Mouse (Mus musculus): ENCODE results near the gene Grcc10.

Gene Grcc10

DNA sequence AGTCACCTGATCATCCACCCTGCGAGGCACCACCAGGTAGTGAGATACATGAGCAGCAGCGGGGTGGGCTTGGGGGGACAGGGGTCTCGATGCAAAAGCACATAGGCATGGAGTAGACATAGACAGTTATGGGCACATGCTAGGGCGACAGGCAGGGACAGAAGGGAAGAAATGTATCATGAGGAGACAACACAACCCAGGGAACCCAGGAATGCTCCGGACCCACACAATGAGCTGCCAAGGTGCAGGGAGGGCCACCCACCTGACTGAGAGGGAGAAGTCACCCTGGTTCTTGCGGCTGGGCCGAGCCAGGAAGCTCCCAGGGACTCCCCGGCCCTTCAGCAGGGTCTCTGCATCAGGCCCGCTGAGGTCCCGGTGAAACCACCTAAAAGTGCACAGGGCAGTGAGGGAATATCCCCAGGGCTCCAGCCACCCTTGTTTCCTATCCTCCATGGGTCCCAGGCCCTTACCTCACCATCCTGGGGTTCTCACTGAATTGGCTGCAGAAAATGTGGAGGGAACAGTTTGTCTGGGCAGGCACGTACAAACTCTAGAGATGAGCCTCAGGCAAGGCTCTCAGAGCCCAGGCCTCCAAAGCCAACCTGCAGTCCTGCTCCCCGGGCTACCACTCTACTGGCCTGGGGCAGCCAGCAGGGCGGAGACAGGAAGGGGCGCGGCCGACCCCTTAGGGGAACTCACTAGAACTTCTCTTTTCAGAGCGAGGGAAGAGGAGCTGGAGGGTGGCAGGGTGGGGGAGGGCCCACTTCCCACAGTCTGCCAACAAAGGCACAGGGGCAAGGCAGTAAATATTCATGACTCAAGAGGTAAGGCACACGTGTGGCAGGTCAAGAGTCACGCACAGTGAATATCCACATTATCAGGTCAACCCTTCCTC, 8.5 kb downstream of the Grcc10 start:
- DNase-seq (ENCODE audit: low read depth in 1 of 2, low spot score in 2 of 2): peak; percentile 75 to 78

DNA sequence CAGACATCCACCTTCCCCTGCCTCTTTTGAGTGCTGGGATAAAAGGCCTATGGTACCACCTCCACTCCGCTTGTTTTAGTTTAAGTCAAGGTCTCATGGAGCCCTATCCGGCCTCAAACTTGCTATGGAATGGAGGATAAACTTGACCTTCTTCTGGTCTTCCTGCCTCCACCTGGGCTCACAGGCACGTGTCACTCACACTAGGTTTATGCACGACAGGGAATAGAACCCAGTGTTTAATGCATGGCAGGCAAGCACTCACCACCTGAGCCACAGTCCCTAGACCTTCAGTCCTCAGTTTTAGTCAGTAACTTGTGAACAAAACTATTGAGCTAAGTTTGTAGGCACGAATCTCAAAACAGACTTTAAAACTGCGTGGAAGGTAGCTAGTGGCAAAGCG, 10.1 kb downstream of the Grcc10 start:
- no peak for DNase-seq (ENCODE audit: low read depth in 1 of 2, low spot score in 2 of 2)

DNA sequence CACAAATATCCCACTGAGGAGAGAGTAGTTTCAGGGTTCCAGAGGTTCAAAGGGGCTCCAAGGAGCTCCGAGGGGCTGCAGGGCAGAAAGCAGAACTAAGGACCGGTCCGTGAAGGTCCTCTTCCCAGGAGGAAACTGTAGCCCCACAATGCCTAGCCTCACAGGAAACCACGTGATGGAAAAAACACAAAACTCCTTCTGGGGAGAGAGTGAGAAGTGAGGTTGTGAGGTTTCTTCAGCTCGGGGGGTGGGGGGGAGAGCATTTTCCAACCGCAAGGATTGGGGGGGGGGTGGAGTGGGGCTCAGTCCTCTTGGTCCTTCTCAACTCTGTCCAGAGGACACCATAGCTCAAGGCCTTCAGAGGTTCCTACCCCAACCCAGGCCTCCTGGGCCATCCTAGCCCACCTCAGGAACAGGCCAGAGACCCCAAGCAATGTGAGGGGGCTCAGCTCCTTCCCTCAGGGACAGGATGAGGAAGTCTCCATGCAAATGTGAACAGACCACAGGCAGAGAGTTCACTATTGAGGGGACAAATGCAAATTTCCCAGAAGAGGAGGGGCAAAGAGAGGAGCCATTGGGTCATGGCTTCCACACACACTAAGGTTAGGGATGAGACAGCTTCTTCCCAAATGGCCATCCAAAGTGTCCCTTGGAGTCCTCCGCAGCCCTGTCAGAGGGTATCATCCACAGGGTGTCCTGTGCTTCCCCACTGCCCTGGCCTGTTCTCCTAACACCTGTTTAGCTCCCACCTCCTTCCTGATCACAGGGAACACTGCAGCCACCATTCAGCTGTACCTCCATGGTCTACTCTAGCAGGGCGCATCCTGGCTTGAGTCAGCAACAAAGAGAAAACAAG, 11.1 kb downstream of the Grcc10 start:
- peak in 1 of 2 experiments; percentile 47 for DNase-seq (ENCODE audit: low read depth in 1 of 2, low spot score in 2 of 2)

GRCm38 (mm10) chr6:124728621-124729020, 12.6 kb downstream of the Grcc10 start:
- no peak for DNase-seq (ENCODE audit: low read depth in 1 of 2, low spot score in 2 of 2)

- no peak for DNase-seq (ENCODE audit: low read depth in 1 of 2, low spot score in 2 of 2)
Measured at GRCm38 (mm10) chr6:124724472-124724871, 16.7 kb downstream of the Grcc10 start.

DNA sequence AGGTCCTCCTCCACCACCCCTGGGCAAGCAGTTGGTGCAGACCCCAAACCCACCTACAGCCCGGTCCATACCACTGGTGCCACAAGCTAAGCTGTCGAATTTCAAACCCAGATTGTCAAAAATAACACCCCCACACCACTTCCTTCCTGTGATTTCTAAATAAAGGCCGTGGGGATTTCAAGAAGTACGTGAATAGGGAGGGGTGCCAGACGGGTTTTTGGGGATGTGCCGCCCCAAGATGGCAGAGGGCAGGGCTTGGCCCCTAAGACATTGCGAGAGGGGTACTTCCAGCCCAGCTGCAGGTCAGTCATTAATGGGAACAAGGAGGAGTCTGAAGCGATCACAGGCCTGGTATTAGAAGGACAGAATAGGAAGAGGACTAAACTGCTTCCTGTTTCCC, 17.6 kb downstream of the Grcc10 start:
- peak; percentile 61 to 72 for DNase-seq (ENCODE audit: low read depth in 1 of 2, low spot score in 2 of 2)

- no peak for DNase-seq (ENCODE audit: low read depth in 1 of 2, low spot score in 2 of 2)
Measured at GRCm38 (mm10) chr6:124722876-124723473, 18.2 kb downstream of the Grcc10 start.

- no peak for DNase-seq (ENCODE audit: low read depth in 1 of 2, low spot score in 2 of 2)
Measured at GRCm38 (mm10) chr6:124720904-124721303, 20.3 kb downstream of the Grcc10 start.

DNA sequence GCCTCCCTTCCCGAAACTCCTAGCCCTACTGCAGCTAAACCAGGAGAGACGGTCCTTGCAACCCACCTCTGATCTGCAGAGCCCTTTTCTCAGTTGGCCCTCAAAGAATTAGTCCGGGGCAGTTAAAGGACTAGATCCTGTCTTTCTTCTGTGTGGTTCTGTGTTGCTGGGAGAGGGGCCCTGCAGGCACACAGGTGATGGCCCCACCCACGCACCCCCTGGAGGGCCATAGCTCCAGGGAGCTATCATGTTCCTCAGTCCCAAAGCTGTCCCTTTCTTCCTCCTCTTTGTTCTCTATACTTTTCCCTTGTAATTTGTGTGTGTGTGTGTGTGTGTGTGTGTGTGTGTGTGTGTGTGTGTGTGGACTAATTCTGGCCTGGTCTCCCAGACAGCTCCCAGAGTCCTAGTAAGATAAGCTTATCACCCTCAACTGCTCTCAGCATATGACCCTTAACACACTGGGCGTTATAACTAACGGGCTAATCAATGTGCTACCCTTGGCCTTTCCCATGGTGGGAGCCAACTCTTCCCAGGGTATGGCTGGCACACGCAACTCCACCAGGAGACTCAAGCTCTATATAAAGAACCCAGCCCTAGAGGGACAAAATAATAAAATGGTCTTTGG, 21.7 kb downstream of the Grcc10 start:
- no peak for DNase-seq (ENCODE audit: low read depth in 1 of 2, low spot score in 2 of 2)

- DNase-seq (ENCODE audit: low read depth in 1 of 2, low spot score in 2 of 2): no peak
Measured at GRCm38 (mm10) chr6:124718703-124719102, 22.5 kb downstream of the Grcc10 start.

DNA sequence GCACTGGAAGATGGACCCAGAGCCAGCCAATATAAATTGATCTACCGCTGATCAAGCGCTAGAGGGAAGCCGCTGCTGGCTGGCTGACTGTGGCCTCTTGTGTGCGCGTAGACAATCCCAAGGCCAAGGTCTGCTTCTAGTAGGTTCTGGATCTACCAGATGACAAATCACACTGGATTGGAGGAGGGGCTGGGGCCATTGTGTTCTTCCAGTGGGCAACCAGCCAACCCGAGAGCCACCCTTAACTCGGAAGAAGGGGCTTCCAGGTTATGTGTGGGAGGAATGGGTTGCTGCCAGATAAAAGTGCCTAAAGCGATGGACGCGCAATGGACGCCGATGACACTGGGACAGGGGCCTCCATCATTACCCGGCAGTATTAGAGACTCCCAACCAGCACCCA, 23.2 kb downstream of the Grcc10 start:
- no peak for DNase-seq (ENCODE audit: low read depth in 1 of 2, low spot score in 2 of 2)

DNA sequence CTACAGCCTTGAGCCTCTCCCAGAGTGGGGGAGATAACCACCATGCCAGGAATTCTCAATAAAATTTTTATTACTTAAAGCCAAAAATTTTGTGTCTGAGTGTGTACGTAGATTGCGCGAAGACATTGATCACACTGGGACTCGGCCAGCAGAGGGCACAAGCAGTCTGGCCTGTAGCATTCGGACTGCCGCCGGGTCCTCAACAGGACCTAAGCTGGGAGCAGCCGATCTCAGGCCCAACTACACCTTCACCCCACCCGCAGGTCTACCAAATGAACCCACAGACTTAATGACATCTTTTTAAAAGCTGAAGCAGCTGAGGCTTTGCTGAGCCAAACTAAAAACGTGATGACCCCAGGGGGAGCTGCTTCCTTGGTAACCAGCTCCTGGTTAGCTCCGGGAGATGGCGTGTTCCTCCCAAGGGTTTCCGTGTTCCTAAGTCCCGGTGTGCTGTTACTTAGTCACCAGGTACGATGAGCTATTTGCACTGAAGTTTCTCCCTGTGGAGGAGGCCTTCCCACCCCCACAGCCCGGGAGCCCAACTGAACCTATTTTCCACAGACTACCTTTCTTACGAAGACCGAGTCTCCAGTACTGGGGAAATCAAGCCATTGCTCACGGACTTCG, 24.2 kb downstream of the Grcc10 start:
- peak in 1 of 2 experiments; percentile 29 for DNase-seq (ENCODE audit: low read depth in 1 of 2, low spot score in 2 of 2)

DNA sequence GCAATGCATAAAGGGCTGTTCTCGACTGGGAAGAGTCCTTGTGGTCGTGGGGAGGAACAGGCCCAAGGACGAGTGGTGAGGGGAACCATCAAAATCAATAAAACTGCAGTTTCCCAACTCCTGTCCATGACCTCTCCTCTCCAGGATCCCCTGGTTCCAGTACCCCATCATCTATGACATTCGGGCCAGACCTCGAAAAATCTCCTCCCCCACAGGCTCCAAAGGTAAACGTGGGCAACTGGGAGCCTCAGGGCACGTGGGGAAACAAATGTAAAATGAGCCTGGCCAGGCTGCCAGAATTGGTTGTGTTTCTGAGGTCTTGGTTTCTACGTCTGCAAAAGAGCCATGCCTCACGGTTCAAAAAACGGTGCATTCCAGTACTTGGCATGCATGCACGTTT, 28.3 kb downstream of the Grcc10 start:
- DNase-seq (ENCODE audit: low read depth in 1 of 2, low spot score in 2 of 2): no peak

DNA sequence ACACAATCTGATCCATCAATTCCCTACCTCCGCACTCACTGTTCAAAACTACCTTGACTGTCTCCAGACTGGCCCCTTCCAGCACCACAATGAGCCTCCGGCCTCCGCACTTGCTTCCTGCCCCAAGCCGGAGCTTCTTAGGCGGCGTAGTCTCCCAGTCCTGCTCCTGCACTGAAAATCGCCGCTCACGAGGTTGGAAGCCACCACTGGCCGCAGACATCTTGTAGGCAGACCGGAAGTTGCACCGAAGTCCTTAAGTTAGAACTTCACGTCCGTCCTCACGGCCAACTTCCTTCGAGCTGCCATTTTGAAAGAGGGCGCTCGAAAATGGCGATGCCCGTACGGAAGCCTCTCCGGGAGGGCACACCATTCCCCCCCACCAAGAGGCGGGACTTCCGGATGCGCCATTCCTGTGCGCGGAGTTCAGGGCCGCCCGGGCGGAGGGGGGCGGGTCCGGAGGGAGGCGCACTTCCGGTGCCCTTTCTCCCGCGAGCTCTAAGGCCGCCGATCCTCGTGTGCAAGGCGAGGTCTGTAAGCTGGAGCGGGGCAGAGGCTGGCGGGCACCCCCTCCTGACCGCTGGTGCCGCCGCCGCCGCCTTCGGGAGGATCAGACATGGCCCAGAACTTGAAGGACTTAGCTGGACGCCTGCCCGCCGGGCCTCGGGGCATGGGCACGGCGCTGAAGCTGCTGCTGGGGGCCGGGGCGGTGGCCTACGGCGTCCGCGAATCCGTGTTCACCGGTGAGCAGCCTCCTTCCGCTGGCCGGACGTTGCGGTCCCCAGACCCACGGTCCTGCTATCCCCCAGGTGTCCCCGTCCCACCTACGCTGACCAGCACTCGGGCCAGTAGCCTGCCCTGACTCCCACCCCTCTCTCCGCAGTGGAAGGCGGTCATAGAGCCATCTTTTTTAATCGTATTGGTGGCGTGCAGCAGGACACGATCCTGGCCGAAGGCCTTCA, 29.1 kb downstream of the Grcc10 start, which contains the start of the genes Emg1 and Phb2:
Gene Emg1, minus strand, starts transcription at position 355 of the 959 bp plus-strand sequence.
Gene Phb2, plus strand, starts transcription at position 513 of the 959 bp plus-strand sequence.
- peak; percentile 91 to 97 for DNase-seq (ENCODE audit: low read depth in 1 of 2, low spot score in 2 of 2)

DNA sequence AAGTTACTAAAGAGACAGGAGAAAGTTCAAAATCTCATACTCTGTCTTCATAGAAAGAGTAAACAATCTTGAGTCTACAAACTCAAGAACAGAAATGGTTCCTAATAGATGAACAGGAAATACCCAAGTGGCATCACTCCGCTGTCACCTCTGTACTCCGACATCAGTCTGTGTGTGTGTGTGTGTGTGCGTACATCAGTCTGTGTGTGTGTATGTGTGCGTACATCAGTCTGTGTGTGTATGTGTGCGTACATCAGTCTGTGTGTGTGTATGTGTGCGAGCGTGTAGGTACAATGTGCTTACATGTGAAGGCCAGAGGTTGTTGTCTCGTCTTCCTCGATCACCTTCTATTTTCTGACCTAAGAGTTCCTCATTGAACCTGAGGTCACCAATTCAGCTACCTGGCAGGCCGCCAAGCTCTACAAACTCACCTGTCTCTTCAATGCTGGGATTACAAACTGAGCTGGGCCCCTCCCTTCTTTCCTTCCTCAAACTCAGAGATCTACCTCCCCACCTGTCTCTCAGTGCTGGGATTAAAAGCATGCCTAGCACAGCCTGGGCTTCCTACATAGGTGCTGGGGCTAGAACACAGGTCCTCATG, 32.8 kb downstream of the Grcc10 start:
- no peak for DNase-seq (ENCODE audit: low read depth in 1 of 2, low spot score in 2 of 2)

DNA sequence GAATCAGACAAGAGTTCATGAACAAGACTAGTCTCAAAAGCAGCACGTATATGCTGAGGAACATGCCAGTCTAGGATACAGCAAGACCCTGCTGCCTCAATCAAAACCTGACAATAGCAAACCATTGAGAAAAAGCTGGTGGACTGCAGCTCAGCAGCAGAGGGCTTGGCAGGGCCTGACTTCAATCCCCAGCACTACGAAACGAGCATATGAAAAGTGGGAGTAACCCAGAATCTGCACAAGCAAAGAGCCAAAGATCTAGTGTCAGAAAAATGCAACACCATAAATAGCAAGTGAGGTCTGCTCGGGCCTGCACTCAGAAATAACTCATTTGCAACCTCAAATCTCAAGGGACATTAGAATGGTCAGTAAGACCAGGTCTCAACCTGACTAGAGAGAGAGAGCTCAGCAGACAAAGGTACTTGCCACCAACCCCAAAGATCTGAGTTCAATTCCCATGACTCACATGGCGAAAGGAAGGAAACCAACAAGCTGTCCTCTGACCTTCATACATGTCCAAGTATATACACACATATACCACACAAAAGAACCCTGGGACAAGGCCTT, 35.0 kb downstream of the Grcc10 start:
- DNase-seq (ENCODE audit: low read depth in 1 of 2, low spot score in 2 of 2): no peak

GRCm38 (mm10) chr6:124704417-124704816, 36.8 kb downstream of the Grcc10 start:
- no peak for DNase-seq (ENCODE audit: low read depth in 1 of 2, low spot score in 2 of 2)

- DNase-seq (ENCODE audit: low read depth in 1 of 2, low spot score in 2 of 2): no peak
Measured at GRCm38 (mm10) chr6:124703789-124704188, 37.4 kb downstream of the Grcc10 start.

GRCm38 (mm10) chr6:124702784-124703103, 38.4 kb downstream of the Grcc10 start:
- peak in 1 of 2 experiments; percentile 51 for DNase-seq (ENCODE audit: low read depth in 1 of 2, low spot score in 2 of 2)

Data from monocyte, adult 2 months (primary cell).